Mouse (Mus musculus): Measurements from ENCODE around the gene Reln. TPM values are rescaled to one million over a fixed set of nuclear protein-coding genes. Genes with fewer than 3 reads are reported as not detected.

The Reln gene
- polyA plus RNA-seq, 1 experiment: 1.7 TPM

- TF ChIP-seq POLR2A (IDR thresholded peaks at IDR 0.05; ENCODE audit: low read depth, low read length): no peak
- TF ChIP-seq CTCF (IDR thresholded peaks at IDR 0.05; ENCODE audit: borderline replicate concordance, insufficient read depth, low read length): no peak
- Histone ChIP-seq H3K4me1 (ENCODE audit: control insufficient read depth, insufficient read depth, low read length) (no peaks in the 10 kb centered on the region), H3K4me3 (ENCODE audit: insufficient read depth, low read length) (no peak overlapping the region), H3K27ac (ENCODE audit: insufficient read depth, low read length) (no peak overlapping the region)
These were observed 340.6 kb downstream of the Reln start for GRCm38 (mm10) chr5:22003858-22004257.

GRCm38 (mm10) chr5:21987711-21988110 lies 356.8 kb downstream of the Reln start:
- Histone ChIP-seq H3K4me1 (ENCODE audit: control insufficient read depth, insufficient read depth, low read length) (no peaks in the 10 kb centered on the region), H3K27ac (ENCODE audit: insufficient read depth, low read length) (no peak overlapping the region), H3K4me3 (ENCODE audit: insufficient read depth, low read length) (no peak overlapping the region)
- TF ChIP-seq POLR2A (IDR thresholded peaks at IDR 0.05; ENCODE audit: low read depth, low read length) (no peak), CTCF (IDR thresholded peaks at IDR 0.05; ENCODE audit: borderline replicate concordance, insufficient read depth, low read length) (no peak)

GRCm38 (mm10) chr5:21986311-21986710 lies 358.2 kb downstream of the Reln start:
- no peaks in the 10 kb centered on the region for H3K4me1 ChIP-seq (ENCODE audit: control insufficient read depth, insufficient read depth, low read length)
- no peak for TF ChIP-seq POLR2A (IDR thresholded peaks at IDR 0.05; ENCODE audit: low read depth, low read length)
- TF ChIP-seq CTCF (IDR thresholded peaks at IDR 0.05; ENCODE audit: borderline replicate concordance, insufficient read depth, low read length): no peak
- H3K4me3 ChIP-seq (ENCODE audit: insufficient read depth, low read length): no peak overlapping the region
- no peak overlapping the region for H3K27ac ChIP-seq (ENCODE audit: insufficient read depth, low read length)

GRCm38 (mm10) chr5:21983021-21983667 lies 361.4 kb downstream of the Reln start:
- H3K27ac ChIP-seq (ENCODE audit: insufficient read depth, low read length): no peak overlapping the region
- TF ChIP-seq CTCF (IDR thresholded peaks at IDR 0.05; ENCODE audit: borderline replicate concordance, insufficient read depth, low read length) (no peak), POLR2A (IDR thresholded peaks at IDR 0.05; ENCODE audit: low read depth, low read length) (no peak)
- H3K4me1 ChIP-seq (ENCODE audit: control insufficient read depth, insufficient read depth, low read length): no peaks in the 10 kb centered on the region
- H3K4me3 ChIP-seq (ENCODE audit: insufficient read depth, low read length): no peak overlapping the region

GRCm38 (mm10) chr5:21981216-21981615 lies 363.3 kb downstream of the Reln start:
- no peak overlapping the region for H3K4me3 ChIP-seq (ENCODE audit: insufficient read depth, low read length)
- TF ChIP-seq CTCF (IDR thresholded peaks at IDR 0.05; ENCODE audit: borderline replicate concordance, insufficient read depth, low read length) (no peak), POLR2A (IDR thresholded peaks at IDR 0.05; ENCODE audit: low read depth, low read length) (no peak)
- H3K27ac ChIP-seq (ENCODE audit: insufficient read depth, low read length): no peak overlapping the region
- no peaks in the 10 kb centered on the region for H3K4me1 ChIP-seq (ENCODE audit: control insufficient read depth, insufficient read depth, low read length)

GRCm38 (mm10) chr5:21980544-21980943 lies 364.0 kb downstream of the Reln start:
- H3K27ac ChIP-seq (ENCODE audit: insufficient read depth, low read length): no peak overlapping the region
- no peak for TF ChIP-seq CTCF (IDR thresholded peaks at IDR 0.05; ENCODE audit: borderline replicate concordance, insufficient read depth, low read length)
- no peak overlapping the region for H3K4me3 ChIP-seq (ENCODE audit: insufficient read depth, low read length)
- no peaks in the 10 kb centered on the region for H3K4me1 ChIP-seq (ENCODE audit: control insufficient read depth, insufficient read depth, low read length)

GRCm38 (mm10) chr5:21973266-21974010 lies 371.1 kb downstream of the Reln start:
- H3K4me3 ChIP-seq (ENCODE audit: insufficient read depth, low read length): no peak overlapping the region
- TF ChIP-seq CTCF (IDR thresholded peaks at IDR 0.05; ENCODE audit: borderline replicate concordance, insufficient read depth, low read length) (no peak), POLR2A (IDR thresholded peaks at IDR 0.05; ENCODE audit: low read depth, low read length) (no peak)
- H3K4me1 ChIP-seq (ENCODE audit: control insufficient read depth, insufficient read depth, low read length): no peaks in the 10 kb centered on the region
- H3K27ac ChIP-seq (ENCODE audit: insufficient read depth, low read length): no peak overlapping the region

- Histone ChIP-seq H3K4me1 (ENCODE audit: control insufficient read depth, insufficient read depth, low read length) (no peaks in the 10 kb centered on the region), H3K27ac (ENCODE audit: insufficient read depth, low read length) (no peak overlapping the region), H3K4me3 (ENCODE audit: insufficient read depth, low read length) (no peak overlapping the region)
- TF ChIP-seq POLR2A (IDR thresholded peaks at IDR 0.05; ENCODE audit: low read depth, low read length) (no peak), CTCF (IDR thresholded peaks at IDR 0.05; ENCODE audit: borderline replicate concordance, insufficient read depth, low read length) (no peak)
These were observed 382.7 kb downstream of the Reln start for GRCm38 (mm10) chr5:21961796-21962195.

GRCm38 (mm10) chr5:21960151-21960550 lies 384.4 kb downstream of the Reln start:
- no peak overlapping the region for H3K27ac ChIP-seq (ENCODE audit: insufficient read depth, low read length)
- H3K4me1 ChIP-seq (ENCODE audit: control insufficient read depth, insufficient read depth, low read length): no peaks in the 10 kb centered on the region
- TF ChIP-seq POLR2A (IDR thresholded peaks at IDR 0.05; ENCODE audit: low read depth, low read length) (no peak), CTCF (IDR thresholded peaks at IDR 0.05; ENCODE audit: borderline replicate concordance, insufficient read depth, low read length) (no peak)
- H3K4me3 ChIP-seq (ENCODE audit: insufficient read depth, low read length): no peak overlapping the region

GRCm38 (mm10) chr5:21957586-21957985 lies 386.9 kb downstream of the Reln start:
- no peak overlapping the region for H3K27ac ChIP-seq (ENCODE audit: insufficient read depth, low read length)
- H3K4me3 ChIP-seq (ENCODE audit: insufficient read depth, low read length): no peak overlapping the region
- H3K4me1 ChIP-seq (ENCODE audit: control insufficient read depth, insufficient read depth, low read length): no peaks in the 10 kb centered on the region
- TF ChIP-seq CTCF (IDR thresholded peaks at IDR 0.05; ENCODE audit: borderline replicate concordance, insufficient read depth, low read length) (no peak), POLR2A (IDR thresholded peaks at IDR 0.05; ENCODE audit: low read depth, low read length) (no peak)
